Comparison of ENCODE assay signal across 8 mouse cellular contexts in genomic region chr7:28983141-28983564, GRCm38 (mm10). TPM values are rescaled to one million over a fixed set of nuclear protein-coding genes. Genes with fewer than 3 reads are reported as not detected.
DNase-seq lines count a peak whose midpoint lies in the region; ATAC-seq lines count a peak whose summit lies in the region.

No protein-coding gene starts in this region.

- 0 out of 2 replicates have a peak overlapping the region, but pooled peaks have one; percentile 85 for H3K27ac ChIP-seq in heart, embryonic 11.5 days (ENCODE audit: low read depth, low read length)
- H3K27ac ChIP-seq in forebrain, embryonic 13.5 days: no peak overlapping the region
- H3K27ac ChIP-seq in midbrain, embryonic 16.5 days (ENCODE audit: low read length): no peak overlapping the region

- H3K9me3 ChIP-seq in heart, embryonic 11.5 days (replicated peaks; ENCODE audit: control insufficient read depth, low read length): no peaks in the 10 kb centered on the region
- H3K9me3 ChIP-seq in forebrain, embryonic 13.5 days (replicated peaks): no peaks in the 10 kb centered on the region
- no peaks in the 10 kb centered on the region for H3K9me3 ChIP-seq in midbrain, embryonic 16.5 days (replicated peaks; ENCODE audit: control insufficient read depth, low read length, poor library complexity, severe bottlenecking)

- no peak for ATAC-seq in heart, embryonic 11.5 days (replicated peaks; ENCODE audit: insufficient number of reproducible peaks, low FRiP score, low TSS enrichment)
- ATAC-seq in forebrain, embryonic 13.5 days: no peak
- ATAC-seq in megakaryocyte, adult 5-6 weeks (ENCODE audit: poor library complexity, severe bottlenecking): peak; percentile 36
- no peak for ATAC-seq in midbrain, embryonic 16.5 days

- peak overlapping the region; percentile 85; the same call in 1 of the 2 replicates for H3K9ac ChIP-seq in heart, embryonic 11.5 days (ENCODE audit: low read depth, low read length)
- H3K9ac ChIP-seq in forebrain, embryonic 13.5 days: no peak overlapping the region
- H3K9ac ChIP-seq in midbrain, embryonic 16.5 days (ENCODE audit: low read depth, low read length): no peak overlapping the region

- no peak for DNase-seq in heart, postnatal 14 days
- peak; percentile 9 to 24 for DNase-seq in CD8-positive naive resting alpha-beta T cell, adult 2 months (ENCODE audit: low read depth in 2 of 2, low spot score in 2 of 2)
- DNase-seq in urinary bladder, adult 18-20 months (ENCODE audit: low spot score in 2 of 2): no peak
- no peak for DNase-seq in layer of hippocampus, adult 11-12 months (ENCODE audit: low spot score)

- peaks cover 8% of the 10 kb centered on the region for H3K36me3 ChIP-seq in heart, embryonic 11.5 days (ENCODE audit: control insufficient read depth, insufficient read depth, low read length)
- H3K36me3 ChIP-seq in forebrain, embryonic 13.5 days (ENCODE audit: poor library complexity, severe bottlenecking): peaks cover 14% of the 10 kb centered on the region
- peaks cover 3% of the 10 kb centered on the region; the same call in 1 of the 2 replicates for H3K36me3 ChIP-seq in midbrain, embryonic 16.5 days (ENCODE audit: control insufficient read depth, insufficient read depth, low read length)

- peak overlapping the region; percentile 95 for H3K4me2 ChIP-seq in heart, embryonic 11.5 days
- peak overlapping the region; percentile 83; the same call in 1 of the 2 replicates for H3K4me2 ChIP-seq in forebrain, embryonic 13.5 days
- no peak overlapping the region for H3K4me2 ChIP-seq in midbrain, embryonic 16.5 days (ENCODE audit: low read length)

- H3K4me3 ChIP-seq in heart, embryonic 11.5 days (ENCODE audit: low read depth, low read length): peak overlapping the region; percentile 89
- H3K4me3 ChIP-seq in forebrain, embryonic 13.5 days: no peak overlapping the region
- no peak overlapping the region for H3K4me3 ChIP-seq in midbrain, embryonic 16.5 days (ENCODE audit: low read depth, low read length)

- no peaks in the 10 kb centered on the region for H3K27me3 ChIP-seq in heart, embryonic 11.5 days (ENCODE audit: control insufficient read depth, insufficient read depth, low read length)
- no peaks in the 10 kb centered on the region for H3K27me3 ChIP-seq in forebrain, embryonic 13.5 days
- H3K27me3 ChIP-seq in midbrain, embryonic 16.5 days (ENCODE audit: control insufficient read depth, insufficient read depth, low read depth, low read length): no peaks in the 10 kb centered on the region

- 63% methylated on average over 11 of the region's 11 CpGs for WGBS in heart, embryonic 11.5 days (ENCODE audit: insufficient replicate concordance)
- 74% methylated on average over 10 of the region's 11 CpGs for WGBS in forebrain, embryonic 13.5 days
- 73% methylated on average over 11 of the region's 11 CpGs for WGBS in midbrain, embryonic 16.5 days

- intact Hi-C loops in heart, postnatal 14 days (cut with DNase I): loop anchor here (10.0 kb wide), 1 partner anchor 192 kb away; the partner anchor contains the start of genes Ggn and Spred3

- H3K4me1 ChIP-seq in heart, embryonic 11.5 days (ENCODE audit: control insufficient read depth, insufficient read depth, low read length): peaks cover 10% of the 10 kb centered on the region
- peaks cover 22% of the 10 kb centered on the region for H3K4me1 ChIP-seq in forebrain, embryonic 13.5 days
- peaks cover 17% of the 10 kb centered on the region for H3K4me1 ChIP-seq in midbrain, embryonic 16.5 days (ENCODE audit: control insufficient read depth, insufficient read depth, low read length)

RNA-seq across cellular contexts. Expression of gene Map4k1, which starts 1.3 kb away (rescaled TPM):
- 6.8 and 6.9 TPM in 2 replicates for polyA plus RNA-seq in heart, embryonic 11.5 days (2014; fragmentation: Nextera tagmentation; extraction: Ambion mirVana)
- total RNA-seq in heart, postnatal 14 days (2021): 1 to 10 TPM in 1 of 2 experiments, under 1 TPM in 1; 0.96 to 2.4 TPM
- 4.3 and 4.4 TPM in 2 replicates for polyA plus RNA-seq in forebrain, embryonic 13.5 days (2015; fragmentation: Nextera tagmentation; extraction: Ambion mirVana)
- 53.8 and 54.4 TPM in 2 replicates for total RNA-seq in megakaryocyte, adult 5-6 weeks (2015)
- 44.2 and 60.4 TPM in 2 replicates for total RNA-seq in megakaryocyte, adult 5-6 weeks (2017)
- polyA plus RNA-seq in midbrain, embryonic 16.5 days (2015; fragmentation: Nextera tagmentation; extraction: Ambion mirVana): 11.8 and 13.2 TPM in 2 replicates

RNA-seq across cellular contexts. Expression of gene Eif3k, which starts 1.5 kb away (rescaled TPM):
- polyA plus RNA-seq in heart, embryonic 11.5 days (2014; fragmentation: Nextera tagmentation; extraction: Ambion mirVana): 278 and 286 TPM in 2 replicates
- 100 to 1,000 TPM; 157 to 159 TPM for total RNA-seq in heart, postnatal 14 days (2021)
- 351 and 356 TPM in 2 replicates for polyA plus RNA-seq in forebrain, embryonic 13.5 days (2015; fragmentation: Nextera tagmentation; extraction: Ambion mirVana)
- 216 and 241 TPM in 2 replicates for total RNA-seq in megakaryocyte, adult 5-6 weeks (2015)
- total RNA-seq in megakaryocyte, adult 5-6 weeks (2017): 340 and 348 TPM in 2 replicates
- polyA plus RNA-seq in midbrain, embryonic 16.5 days (2015; fragmentation: Nextera tagmentation; extraction: Ambion mirVana): 279 TPM in 2 replicates

RNA-seq across cellular contexts. Expression of gene Actn4, which starts 21.0 kb away (rescaled TPM):
- 227 and 262 TPM in 2 replicates for polyA plus RNA-seq in heart, embryonic 11.5 days (2014; fragmentation: Nextera tagmentation; extraction: Ambion mirVana)
- total RNA-seq in heart, postnatal 14 days (2021): 100 to 1,000 TPM; 110 to 127 TPM
- 114 and 136 TPM in 2 replicates for polyA plus RNA-seq in forebrain, embryonic 13.5 days (2015; fragmentation: Nextera tagmentation; extraction: Ambion mirVana)
- 82.5 and 87.8 TPM in 2 replicates for total RNA-seq in megakaryocyte, adult 5-6 weeks (2015)
- total RNA-seq in megakaryocyte, adult 5-6 weeks (2017): 44.7 and 55.1 TPM in 2 replicates
- 132 and 133 TPM in 2 replicates for polyA plus RNA-seq in midbrain, embryonic 16.5 days (2015; fragmentation: Nextera tagmentation; extraction: Ambion mirVana)

Comparison
In these comparisons a context has a peak if more than half of its experiments do, and no peak if none do; other contexts are left out.
1. DNase-seq: peak in CD8-positive naive resting alpha-beta T cell, adult 2 months (2 of 2); none in heart, postnatal 14 days (0 of 2), urinary bladder, adult 18-20 months (0 of 2) and layer of hippocampus, adult 11-12 months (single experiment).